Mouse (Mus musculus): Measurements from ENCODE around the gene Gm17267. TPM values are rescaled to one million over a fixed set of nuclear protein-coding genes. Genes with fewer than 3 reads are reported as not detected.
"Not testable (repeated sequence)": the region's sequence is repeated elsewhere in the genome, so short reads cannot be mapped to it uniquely, and the experiment has no call there.

The Gm17267 gene
- polyA plus RNA-seq (2015; fragmentation: Nextera tagmentation; extraction: Ambion mirVana) = not detected in 2 replicates

- not testable (repeated sequence) for H3K27me3 ChIP-seq, H3K4me2 ChIP-seq
- no CpG with 5 or more reads among the region's 4 CpGs for WGBS (ENCODE audit: insufficient replicate concordance)
Observed at GRCm38 (mm10) chrX:126017257-126017656, at the start of gene Gm17267. TSS of gene Gm17267 (plus strand) at chrX:126017557.

More at GRCm38 (mm10) chrX:126017257-126017656, at the start of gene Gm17267:
- not testable (repeated sequence) for H3K9ac ChIP-seq; DNase-seq; H3K4me1 ChIP-seq (replicated peaks); H3K9me3 ChIP-seq (replicated peaks); H3K36me3 ChIP-seq; H3K27ac ChIP-seq; H3K4me3 ChIP-seq (replicated peaks); ATAC-seq (ENCODE audit: low read depth)

All from liver, embryonic 13.5 days (tissue).